Comparison of ENCODE assay signal across 8 mouse cellular contexts in genomic region chr12:119960730-119961129, GRCm38 (mm10). TPM values are rescaled to one million over a fixed set of nuclear protein-coding genes. Genes with fewer than 3 reads are reported as not detected.
DNase-seq lines count a peak whose midpoint lies in the region.
"Had no signal": no experiment of that assay in that cellular context is flagged by ENCODE, and none has a peak within 500 bp of the region (broad histone marks: within the 10 kb centered on the region; RNA-seq: fewer than 3 reads in every experiment).

No protein-coding gene starts in this region.

- peak; percentile 13 to 52 for DNase-seq in heart, adult 9 months (ENCODE audit: low spot score in 2 of 2)
- no peak for DNase-seq in heart, adult 11 months
- peak; percentile 29 for DNase-seq in adrenal gland, postnatal 25 days
- peak; percentile 35 for DNase-seq in gastrocnemius, postnatal 10 days
- peak; percentile 73 for DNase-seq in left cerebral cortex, postnatal 4 days
- no peak for DNase-seq in thymus, postnatal 4 days
- DNase-seq in ovary, postnatal 36 days (ENCODE audit: low spot score): no peak

- intact Hi-C loops in left cerebral cortex, postnatal 4 days (cut with DNase I): no loop called here

RNA-seq across cellular contexts. Expression of gene Tmem196, which starts 15.1 kb away (rescaled TPM):
- total RNA-seq in adrenal gland, postnatal 25 days (2021): 4.1 and 5.2 TPM in 2 replicates
- under 1 TPM; 0.31 to 0.32 TPM for total RNA-seq in gastrocnemius, postnatal 10 days (2021)
- 10 to 100 TPM; 12.1 to 12.9 TPM for total RNA-seq in left cerebral cortex, postnatal 4 days (2021)
- total RNA-seq: MEL had no signal

Comparison
In these comparisons a context has a peak if more than half of its experiments do, and no peak if none do; other contexts are left out.
1. DNase-seq: peak in heart, adult 9 months (2 of 2), adrenal gland, postnatal 25 days (single experiment), gastrocnemius, postnatal 10 days (single experiment) and left cerebral cortex, postnatal 4 days (single experiment); none in heart, adult 11 months (single experiment), thymus, postnatal 4 days (single experiment) and ovary, postnatal 36 days (single experiment).